Mouse (Mus musculus): ENCODE results near the gene Txnrd2.

The Txnrd2 gene

GRCm38 (mm10) chr16:18426215-18426791 is at the start of gene Txnrd2:
Gene Txnrd2 (plus strand): TSS chr16:18426384.
- DNase-seq (ENCODE audit: low read depth): peak; percentile 69

- DNase-seq (ENCODE audit: low read depth): peak; percentile 23
Measured at GRCm38 (mm10) chr16:18377203-18377602, 49.0 kb upstream of the Txnrd2 start.

GRCm38 (mm10) chr16:18378489-18378888 is 47.7 kb upstream of the Txnrd2 start:
- no peak for DNase-seq (ENCODE audit: low read depth)

DNA sequence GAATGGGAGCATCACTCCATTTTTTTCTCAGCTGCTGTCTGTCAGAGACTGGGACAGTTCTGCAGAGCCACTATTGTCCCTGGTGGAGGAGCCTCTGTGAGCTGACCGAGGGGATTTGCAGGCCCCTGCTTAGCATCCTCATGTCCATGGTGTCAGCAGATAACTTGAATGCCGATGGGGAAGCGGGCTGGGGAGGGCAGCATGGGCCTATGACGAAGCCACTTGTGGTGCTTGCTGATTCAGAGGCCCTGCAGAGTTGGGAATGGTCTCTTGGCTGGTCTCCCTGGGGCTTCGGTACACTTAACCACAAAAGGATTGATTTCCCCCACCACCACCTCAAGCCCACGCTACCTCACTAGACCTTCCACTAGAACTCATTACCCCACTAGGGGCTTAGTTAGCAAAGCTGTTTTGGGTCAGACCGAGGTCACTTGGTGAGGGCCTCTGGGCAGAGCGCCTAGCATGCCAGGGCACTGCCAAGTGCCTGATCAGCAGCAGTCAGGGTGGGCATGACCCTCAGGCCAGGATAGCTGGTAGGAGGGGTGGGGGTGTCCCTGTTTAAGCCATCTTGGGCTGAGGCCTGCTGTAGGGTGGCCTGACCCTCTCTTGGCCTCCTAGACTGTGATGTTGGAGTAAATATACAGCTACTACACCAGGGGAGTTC is 46.7 kb upstream of the Txnrd2 start:
- DNase-seq (ENCODE audit: low read depth): no peak

- DNase-seq (ENCODE audit: low read depth): no peak
Measured at GRCm38 (mm10) chr16:18380495-18381063, 45.6 kb upstream of the Txnrd2 start.

DNA sequence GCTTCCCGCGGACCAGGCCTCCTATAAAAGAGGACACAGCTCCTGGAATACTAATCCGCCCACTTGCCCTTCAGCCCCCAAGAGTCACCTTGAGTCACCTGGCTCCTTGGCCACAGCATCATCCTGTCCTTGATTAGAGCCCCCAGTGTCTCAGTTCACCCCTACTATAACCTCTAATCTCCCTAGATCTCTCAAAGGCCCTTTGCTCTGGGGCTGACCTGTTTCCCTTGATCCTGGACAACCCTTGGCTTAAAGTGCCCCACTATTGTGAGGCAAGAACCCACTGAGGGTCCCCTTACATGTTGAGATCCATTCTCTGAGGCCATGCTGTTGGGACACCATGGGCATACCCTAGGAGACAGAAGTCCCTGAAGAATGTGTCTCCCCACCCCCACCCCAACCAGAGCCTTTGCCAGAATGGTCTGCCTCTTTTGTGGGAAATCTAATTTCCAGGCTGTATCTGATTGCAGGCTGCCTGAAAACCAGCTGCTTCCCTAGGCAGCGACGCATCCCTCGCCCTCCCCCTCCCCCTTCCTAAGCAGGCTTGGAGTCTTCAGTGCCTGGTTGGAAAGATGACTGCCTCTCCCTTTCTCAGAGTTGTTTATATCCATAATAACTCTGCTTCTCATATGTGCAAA is 44.4 kb upstream of the Txnrd2 start:
- DNase-seq (ENCODE audit: low read depth): no peak

GRCm38 (mm10) chr16:18383045-18383726 is 43.0 kb upstream of the Txnrd2 start:
- no peak for DNase-seq (ENCODE audit: low read depth)

DNA sequence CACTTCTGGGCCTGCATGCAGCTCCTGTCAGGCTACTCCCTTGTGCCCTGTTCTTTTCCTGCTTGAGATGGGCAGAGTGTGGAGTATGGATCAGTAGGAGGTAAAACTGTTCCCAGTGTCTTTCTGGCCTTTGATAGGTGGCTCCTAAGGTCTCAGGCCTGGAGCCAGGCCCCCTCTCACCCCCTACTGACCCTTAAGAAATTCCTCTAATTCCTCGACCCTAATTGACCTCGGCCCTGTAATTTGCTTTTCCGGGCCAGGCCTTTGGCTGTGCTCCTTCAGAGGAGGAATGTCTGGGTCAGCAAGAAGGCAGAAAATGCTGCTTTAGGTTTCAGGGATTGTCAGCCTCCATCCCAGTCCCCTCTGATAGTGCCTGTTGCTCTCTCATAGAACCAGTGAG is 42.4 kb upstream of the Txnrd2 start:
- no peak for DNase-seq (ENCODE audit: low read depth)

GRCm38 (mm10) chr16:18384211-18384610 is 42.0 kb upstream of the Txnrd2 start:
- DNase-seq (ENCODE audit: low read depth): no peak

- DNase-seq (ENCODE audit: low read depth): no peak
Measured at GRCm38 (mm10) chr16:18384659-18385058, 41.5 kb upstream of the Txnrd2 start.

GRCm38 (mm10) chr16:18385411-18385810 is 40.8 kb upstream of the Txnrd2 start:
- no peak for DNase-seq (ENCODE audit: low read depth)

- no peak for DNase-seq (ENCODE audit: low read depth)
Measured at GRCm38 (mm10) chr16:18386451-18386850, 39.7 kb upstream of the Txnrd2 start.

DNA sequence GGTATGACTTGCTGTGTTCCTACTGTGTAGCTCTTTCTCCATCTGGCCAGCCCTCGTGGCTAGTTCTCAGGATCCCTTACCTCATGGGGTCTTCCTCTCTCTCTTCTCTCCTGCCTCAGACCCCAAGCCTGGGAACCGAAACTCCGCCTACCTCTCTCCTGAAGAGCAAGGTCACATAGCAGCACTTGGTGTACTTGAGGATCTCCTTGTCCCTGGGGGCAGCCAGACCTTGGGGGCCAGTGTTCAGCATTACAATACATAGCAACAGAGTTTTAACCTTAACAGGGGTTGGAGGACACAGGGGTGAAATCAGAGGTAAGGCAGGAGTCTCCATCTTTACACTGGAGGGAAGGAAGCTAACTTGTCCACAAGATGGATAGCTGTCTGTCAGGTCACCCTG is 39.2 kb upstream of the Txnrd2 start:
- DNase-seq (ENCODE audit: low read depth): no peak

- peak; percentile 20 for DNase-seq (ENCODE audit: low read depth)
Measured at GRCm38 (mm10) chr16:18387704-18388582, 38.2 kb upstream of the Txnrd2 start.

- DNase-seq (ENCODE audit: low read depth): no peak
Measured at GRCm38 (mm10) chr16:18388583-18389435, 37.4 kb upstream of the Txnrd2 start.

- no peak for DNase-seq (ENCODE audit: low read depth)
Measured at GRCm38 (mm10) chr16:18390399-18390798, 35.8 kb upstream of the Txnrd2 start.

DNA sequence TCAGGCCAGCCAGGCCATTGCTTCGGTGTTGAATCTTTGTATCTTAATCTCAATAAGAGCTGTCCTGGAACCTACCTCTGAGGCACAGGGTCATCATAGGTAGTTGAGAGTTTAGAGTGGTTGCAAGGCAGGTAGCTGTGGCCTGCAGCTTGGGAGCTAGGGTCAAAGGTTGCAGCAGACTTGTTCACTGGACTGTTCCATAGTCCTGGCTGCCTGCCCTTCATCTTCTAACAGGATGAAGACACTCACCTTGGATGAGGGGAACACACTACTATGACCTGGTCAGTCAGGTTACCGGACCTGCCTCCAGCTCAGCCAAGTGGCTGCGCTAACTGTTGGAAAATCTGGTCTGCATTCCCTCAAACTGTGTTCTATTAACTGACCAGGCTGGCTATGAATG is 35.1 kb upstream of the Txnrd2 start:
- no peak for DNase-seq (ENCODE audit: low read depth)

DNA sequence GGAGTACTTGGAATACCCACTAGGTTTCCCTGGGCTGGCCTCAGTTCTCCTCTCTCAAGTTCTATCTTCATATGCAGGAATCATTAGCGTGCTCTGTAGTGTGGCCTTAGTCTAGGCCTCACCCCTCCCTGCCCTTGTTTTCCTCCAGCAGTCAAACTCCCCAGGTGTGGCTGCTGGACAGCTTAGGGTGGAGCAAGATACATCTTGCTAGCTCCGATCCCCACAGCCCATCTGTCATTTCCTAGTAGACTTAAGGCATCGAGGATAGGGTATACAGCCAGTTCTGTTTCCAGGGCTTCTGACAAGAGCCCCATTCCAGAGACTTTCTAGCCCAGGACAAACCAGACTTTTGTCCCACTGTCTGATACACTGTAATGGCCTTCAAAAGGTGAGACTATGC is 34.5 kb upstream of the Txnrd2 start:
- no peak for DNase-seq (ENCODE audit: low read depth)

GRCm38 (mm10) chr16:18392469-18393426 is 33.4 kb upstream of the Txnrd2 start:
- DNase-seq (ENCODE audit: low read depth): peak; percentile 65
